Mouse (Mus musculus) embryo, embryonic 10 days (tissue): ENCODE measurements around the gene Gpr87.

Experiments used
- DNase-seq: peaks from one replicate; pipeline ENCODE4 v3.0.0-alpha.2; 2015; ENCODE audit warnings: low spot score

Gene Gpr87

DNA sequence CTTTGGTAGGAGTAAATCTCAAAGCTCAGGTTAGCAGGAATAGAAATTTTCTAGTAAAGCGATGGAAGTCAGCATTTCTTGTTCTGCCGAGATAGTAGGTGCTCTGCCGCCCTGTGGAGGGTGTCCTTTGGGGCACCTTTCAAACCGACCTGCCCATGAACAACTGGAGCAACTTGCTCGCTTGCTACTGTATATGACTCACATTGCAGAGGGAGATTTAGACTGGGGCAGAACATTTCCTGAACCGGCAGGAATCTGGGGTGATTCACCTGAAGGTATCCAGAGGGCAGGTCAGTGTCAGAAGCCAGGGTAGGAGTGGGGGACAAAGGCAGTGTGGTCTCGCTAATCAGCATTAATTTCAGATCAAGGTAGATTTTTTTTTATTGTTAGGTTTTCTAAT lies at the start of gene Gpr87:
Gene Gpr87, minus strand, starts transcription at position 167 of the 400 bp plus-strand sequence.
- no peak for DNase-seq

DNA sequence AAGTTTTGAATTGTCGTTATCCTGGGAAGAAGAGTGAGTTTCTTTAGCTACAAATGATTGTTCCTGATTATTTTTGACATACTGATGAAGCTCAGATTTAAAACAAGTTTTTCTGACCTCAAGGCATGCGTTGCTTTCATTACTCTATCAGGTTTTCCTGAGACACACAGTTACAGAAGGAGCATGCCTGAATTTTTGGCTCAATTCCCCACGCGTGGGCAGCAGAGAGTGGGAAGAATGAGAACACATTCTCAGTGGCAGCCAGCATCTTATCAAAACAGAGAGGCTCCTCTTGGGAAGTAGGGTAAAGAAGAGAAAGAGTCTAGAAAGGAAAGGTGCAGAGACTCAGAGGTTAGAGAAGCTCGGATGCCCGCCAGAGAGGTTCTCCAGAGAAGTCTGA lies 48.5 kb upstream of the Gpr87 start:
- DNase-seq, result no peak

DNA sequence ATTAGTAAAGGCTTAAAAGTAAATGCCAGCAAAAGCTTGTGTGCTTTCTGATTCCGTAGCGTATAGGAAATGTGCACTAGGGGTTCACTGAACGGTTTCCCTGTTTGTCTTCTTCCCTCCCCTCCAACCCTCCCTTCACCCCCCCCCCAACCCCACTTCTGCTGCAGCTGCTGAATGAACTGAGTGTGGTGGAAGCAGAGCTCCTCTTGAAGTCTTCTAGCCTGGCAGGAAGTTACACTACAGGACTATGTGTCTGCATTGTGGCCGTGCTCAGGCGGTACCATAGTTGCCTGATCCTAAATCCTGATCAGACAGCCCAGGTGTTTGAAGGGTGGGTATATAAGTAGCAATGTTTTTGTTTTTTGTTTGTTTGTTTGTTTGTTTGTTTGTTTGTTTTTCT lies 40.0 kb upstream of the Gpr87 start:
- no peak for DNase-seq

DNA sequence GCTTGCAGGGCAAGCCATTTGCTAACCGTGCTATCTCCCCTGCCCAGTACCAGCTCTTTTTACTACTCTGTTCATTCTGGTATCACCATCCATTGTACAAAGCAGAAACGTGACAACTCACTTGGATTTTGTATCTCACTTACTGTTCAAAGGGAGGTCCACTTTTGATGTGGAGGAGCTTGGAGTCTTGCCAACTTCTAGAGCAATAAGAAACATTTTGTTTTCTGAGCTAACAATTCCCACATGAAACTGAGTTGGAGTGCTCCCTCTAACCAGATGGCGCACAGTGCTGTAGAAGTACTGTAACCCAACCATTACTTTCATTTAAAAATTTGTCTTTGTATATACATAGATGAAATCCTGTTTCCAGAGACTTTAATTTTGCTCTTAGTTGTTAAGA lies 36.0 kb upstream of the Gpr87 start:
- DNase-seq, result no peak

DNA sequence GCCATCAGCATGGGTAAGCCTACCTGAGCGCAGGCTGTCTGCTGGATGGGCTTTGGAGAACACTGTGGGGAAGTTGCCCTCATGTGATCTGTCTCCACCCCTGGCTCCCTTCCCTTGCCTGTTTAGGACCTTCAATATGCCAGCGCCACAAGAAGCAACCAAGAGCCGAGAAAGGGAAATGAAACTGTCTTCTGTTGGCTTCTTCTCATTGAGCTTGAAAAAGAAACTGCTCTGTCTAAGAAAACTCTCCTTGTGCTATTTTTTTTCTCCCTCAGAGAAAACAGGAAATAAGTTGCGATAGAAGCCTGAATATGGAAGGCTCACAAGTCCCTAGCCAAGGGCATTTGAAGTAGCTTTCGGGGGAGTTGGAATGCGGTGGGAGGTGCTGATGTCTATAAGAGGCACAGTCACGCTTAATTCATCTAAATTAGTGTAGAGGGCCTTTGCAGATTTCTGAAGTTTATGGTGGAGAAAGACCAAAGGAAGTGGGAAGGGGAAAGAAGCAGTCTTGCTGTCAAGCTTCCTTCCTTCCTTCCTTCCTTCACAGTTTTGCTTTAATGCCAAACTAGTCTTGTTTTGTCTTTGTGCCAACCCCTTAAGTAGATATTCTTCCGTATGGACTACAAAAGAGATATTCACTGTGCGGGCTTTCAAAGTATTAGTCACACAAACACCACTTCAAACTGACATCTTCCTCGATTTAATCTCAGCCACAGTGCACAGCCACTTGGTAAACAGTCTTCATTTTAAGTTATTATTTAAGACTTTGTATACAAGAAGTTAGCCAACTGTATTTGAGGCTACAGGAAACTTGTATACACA lies 34.0 kb upstream of the Gpr87 start:
- DNase-seq, result peak; percentile 40

DNA sequence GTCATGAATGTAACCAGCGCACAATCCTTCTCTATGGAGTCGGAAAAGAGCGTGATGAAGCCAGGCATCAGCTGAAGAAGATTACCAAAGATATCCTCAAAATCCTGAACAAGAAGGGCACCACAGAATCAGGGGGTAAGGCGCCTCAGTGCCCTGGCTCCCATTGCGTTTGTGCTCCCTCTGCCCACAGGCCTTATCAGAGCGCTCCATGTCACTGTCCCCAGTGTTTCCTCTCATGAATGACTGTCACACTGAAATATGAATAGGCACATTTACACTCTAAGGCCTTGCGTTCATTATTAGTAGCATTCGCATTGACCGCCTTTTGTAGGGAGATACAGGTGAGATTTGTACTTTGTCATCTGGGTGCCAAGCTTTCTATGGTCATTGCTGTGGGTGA lies 32.8 kb upstream of the Gpr87 start:
- no peak for DNase-seq

DNA sequence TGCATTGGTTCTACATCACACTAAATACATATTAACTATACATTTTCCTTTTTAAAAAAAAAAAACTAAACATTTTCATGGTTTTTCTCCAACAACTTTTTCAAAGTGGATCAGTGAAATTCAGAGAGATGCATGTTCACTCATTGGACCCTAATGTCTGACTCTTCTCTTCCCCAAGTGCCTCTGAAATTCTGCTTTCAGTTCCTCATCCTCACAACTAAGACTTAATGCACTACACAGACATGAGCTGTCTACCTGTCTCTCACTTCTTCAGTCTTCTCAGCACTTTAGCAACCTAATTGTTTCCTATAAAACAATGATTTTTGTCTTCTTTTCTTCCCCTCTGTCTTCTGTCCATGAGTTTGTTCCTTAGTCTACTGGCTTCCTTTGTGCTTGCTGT lies 30.5 kb upstream of the Gpr87 start:
- no peak for DNase-seq

DNA sequence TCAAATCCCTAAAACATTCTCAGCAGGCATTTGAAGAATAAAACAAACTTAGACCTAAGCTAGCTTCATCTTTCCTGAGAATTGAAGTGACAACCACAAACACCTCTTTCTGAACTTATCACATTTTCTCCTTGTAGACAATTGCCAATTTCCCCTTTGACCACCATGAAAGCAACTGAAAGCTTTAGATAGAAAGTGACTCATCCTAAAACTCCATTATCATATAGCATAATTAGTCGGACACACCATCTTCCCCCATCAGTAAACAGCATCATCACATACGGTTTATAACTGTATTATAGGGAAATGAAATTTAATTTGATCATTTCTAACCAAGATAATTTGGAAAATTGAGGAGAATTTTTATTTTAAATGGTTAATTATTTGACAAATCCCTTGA lies 27.4 kb upstream of the Gpr87 start:
- DNase-seq, result no peak

DNA sequence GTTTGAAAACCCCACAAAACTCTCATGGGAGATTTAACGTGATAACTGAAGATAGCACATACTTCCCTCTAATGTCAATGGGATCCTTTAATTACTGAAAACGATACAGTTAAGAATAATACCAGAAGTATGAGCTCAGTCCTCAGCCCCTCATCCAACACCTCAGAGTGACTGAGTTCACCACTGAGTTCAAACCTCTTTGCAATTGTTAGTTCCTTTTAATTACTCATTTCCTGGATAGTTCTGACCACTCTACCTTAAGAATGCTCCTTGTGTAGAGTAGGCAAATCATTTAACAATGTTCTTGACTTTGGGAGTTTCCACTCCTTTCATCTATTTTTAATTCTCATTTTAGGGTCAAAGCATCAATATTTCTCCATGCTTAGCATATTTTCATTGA lies 24.4 kb upstream of the Gpr87 start:
- no peak for DNase-seq

DNA sequence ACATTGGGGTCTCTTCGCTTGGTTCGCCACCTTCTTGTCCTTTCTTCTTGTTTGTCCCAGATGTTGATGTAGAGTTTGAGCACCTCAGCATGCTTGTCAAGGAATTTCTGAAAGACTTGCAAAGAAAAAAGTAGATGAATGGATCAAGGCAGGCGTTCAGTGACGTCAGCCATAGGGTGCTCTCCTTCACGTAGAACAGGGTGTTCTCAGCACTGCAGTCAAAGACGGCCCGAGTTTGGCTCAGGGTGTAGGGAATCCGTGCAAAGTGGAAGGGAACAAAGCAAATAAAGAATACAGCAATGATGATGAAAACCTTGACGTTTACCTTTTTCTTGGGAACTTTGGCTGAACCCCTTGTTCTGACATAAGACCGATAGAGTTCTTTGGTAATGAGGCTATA lies 22.3 kb upstream of the Gpr87 start:
- no peak for DNase-seq

DNA sequence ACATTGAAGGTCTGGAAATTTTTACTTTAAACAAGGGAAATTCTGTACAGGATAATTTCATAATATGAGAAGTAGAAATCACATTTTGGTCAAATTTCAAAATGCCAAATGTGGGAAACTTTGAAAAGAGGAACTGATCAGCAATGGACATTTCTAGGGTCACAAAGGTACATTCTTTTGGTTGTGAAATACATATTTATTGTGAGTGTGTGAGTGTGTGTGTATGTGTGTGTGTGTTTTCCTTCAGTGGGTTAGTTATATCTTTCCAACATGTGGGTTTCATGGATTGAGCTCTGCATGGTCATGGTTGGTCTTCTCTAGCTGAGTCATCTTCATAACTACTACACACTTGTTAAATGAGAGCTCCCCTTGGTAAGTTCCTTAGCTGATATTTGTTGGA lies 17.5 kb upstream of the Gpr87 start:
- no peak for DNase-seq

DNA sequence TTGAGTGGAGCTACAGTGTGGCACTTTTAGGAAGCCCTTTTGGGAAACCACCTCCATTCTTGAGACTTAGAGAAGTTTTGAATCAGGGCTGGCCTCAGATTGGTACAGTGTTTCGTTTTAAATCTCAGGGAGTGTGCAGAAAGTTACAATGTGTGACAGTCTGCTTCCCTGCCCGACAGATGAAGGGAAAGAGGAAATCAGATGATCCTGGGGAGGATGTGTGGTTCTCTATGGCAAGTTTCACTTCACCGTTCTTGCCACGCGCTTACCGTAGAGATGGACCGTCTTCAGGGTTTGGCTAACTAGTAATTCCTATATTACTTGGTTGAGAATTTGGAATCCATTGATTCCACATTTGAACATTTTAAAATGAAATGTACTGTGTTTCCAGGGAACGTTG lies 16.9 kb upstream of the Gpr87 start:
- no peak for DNase-seq

DNA sequence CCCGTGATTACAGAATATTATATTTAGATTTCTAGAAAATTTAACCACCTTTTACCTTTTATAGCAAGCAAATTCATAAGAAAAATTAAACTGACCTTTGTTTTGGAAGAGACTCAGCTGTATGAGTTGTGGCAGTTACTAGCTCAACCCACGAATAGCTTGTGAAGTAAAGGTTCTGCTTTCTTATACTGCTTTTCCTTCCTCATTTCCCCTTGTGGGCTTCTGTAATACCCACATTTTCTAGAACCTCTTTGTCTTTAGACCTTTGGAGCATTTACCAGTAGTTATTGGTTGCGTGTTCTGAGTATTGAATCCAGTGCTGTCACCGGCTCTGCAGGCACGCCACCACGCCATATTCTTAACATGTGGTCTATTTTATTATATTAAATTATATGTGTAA lies 15.8 kb upstream of the Gpr87 start, which contains the start of gene P2ry13:
Gene P2ry13, minus strand, starts transcription at position 156 of the 400 bp plus-strand sequence.
- no peak for DNase-seq

DNA sequence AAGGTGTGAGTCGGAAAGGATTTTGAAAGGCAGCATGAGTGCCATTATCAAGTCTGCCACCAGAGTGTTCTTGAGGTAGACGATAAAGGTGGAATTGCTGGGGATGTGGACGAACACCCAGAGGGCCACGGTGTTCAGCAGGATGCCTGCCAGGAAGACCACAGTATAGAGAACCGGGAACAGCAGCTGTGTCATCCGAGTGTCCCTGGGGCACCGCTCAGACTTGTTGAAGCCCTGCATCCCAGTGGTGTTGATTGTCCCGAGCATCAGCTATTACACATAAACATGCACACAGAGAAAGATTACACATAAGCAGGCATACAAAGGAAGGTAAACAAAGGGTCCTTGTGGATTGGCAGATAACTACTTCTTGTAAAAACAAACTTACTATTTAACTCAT lies 15.2 kb upstream of the Gpr87 start:
- DNase-seq, result no peak

DNA sequence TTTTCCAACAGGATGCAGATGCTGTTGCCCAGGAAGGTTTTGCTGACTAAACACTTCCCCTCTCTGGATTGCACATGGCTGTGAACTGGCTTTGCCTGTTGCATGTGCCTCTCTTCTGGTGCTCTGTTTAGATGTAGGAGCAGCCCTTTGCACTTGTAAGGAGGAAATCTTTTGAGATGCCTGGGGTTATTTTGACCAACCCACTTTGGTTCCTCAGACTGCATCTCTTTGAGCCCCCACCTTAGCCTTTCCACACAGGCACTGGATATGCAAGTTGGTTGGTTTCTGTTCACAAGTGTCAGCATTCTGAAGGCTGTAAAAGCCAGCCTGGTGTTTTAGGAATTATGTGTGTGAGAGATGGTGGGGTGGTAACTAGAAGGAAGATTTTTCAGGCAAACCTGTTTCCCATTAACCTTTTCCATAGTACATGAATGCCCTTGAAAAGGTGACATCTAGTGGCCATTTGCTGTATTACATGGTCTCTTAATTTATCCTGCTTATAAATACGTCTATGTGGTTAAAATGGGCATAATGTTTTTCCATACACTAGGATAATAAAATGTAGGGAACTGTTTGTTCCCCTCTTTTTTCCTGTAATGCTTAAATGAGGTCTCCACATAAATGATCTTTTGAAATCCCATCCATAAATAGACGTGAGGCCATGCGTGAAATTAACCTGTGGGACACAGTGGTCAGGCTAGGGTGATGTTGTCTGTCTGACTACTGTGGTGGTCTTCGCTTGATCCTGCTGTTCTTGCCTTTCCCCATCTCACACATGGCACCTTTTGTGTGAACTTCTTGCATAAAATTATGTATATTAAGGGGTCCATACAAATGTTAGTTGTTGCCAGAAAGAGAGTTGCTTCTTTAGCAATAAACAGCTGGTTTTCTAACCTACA lies 14.0 kb upstream of the Gpr87 start:
- peak; percentile 85 for DNase-seq

DNA sequence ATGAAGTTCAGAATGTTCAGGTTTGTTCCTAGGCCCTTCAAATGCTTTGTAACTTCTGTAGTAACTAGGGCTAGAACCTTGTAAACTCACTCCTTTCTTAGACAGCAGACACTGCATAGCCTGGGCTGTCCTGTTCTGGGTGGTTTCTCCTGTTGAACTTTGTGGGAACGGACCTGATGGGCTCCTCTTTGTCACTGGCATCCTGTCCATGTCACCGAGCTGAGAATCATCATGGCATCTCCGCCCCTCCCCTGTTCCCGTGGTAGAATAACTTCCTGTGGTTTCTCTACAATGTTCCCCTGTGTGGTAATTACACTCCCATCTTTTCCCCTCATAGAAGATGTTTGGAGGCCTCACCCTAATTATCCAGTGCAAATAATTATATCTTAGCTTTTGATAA lies 11.0 kb upstream of the Gpr87 start:
- no peak for DNase-seq

DNA sequence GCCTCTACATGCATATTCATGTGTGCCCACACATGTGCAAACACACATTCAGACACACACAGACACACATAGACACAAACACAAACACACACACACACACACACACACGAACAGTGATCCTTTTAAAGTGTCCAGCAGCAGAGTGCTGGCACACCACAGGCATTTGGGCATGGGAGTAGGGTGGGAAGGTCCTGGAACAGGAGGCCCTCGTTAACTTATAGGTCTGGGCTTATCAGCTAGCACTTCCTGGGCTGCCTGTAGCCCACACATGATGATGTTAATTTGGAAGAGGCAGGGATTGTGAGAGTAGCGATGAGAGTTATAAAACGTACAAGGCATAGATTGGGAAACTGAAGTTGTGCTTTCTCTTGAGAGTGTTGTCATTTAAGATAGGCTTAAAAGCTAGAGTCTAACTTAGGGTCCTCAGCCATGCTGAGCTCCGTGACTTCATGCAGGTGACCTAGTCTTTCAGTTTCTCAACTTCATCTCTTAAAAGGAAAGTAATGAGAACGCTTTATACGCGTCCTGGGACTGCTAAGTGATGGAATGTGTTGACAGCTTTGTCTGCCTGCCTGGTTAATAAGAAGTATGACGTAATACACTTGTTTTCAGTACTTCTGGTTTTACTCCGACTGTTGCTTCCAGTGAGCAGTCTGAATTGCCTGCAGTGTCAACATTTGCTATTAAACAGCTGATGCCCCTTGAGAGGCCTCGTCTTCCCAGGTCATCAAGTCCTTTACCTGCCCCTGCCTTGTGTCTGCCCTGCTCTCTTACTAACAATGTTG lies 10.0 kb upstream of the Gpr87 start:
- no peak for DNase-seq

DNA sequence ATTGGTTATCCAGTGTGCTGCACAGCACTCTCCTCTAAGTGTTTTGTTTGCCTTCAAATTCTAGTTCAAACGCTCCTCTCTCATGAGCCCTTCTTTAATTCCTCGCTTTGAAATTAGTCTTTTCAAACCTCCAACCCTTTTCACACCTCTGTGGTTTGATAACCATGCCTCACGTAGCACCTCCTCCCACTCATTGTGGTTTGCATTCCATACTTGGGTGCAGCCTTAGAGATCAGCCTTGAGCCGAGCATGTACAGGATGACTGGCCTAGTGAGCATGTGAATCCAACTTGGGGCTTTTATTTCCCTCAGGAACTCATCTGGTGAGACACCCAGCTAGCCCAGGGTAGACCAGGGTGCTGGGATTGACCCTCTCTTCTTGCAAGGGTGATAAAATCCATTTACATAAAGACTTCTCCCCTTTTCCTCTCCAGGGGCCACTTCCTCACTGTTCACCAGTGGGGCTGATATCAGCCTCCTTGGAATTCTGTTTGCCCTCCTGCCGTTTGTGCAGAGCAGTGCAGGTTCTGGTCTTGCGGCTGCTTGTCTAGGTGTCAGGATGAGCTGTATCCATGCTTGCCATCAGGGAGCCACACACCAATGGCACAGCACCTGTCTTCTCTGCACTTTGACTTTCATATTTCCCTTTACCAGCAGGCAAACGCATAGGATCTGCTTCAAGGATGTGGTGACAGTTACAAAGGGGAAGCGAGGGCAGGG lies 9.1 kb upstream of the Gpr87 start:
- DNase-seq, result no peak

DNA sequence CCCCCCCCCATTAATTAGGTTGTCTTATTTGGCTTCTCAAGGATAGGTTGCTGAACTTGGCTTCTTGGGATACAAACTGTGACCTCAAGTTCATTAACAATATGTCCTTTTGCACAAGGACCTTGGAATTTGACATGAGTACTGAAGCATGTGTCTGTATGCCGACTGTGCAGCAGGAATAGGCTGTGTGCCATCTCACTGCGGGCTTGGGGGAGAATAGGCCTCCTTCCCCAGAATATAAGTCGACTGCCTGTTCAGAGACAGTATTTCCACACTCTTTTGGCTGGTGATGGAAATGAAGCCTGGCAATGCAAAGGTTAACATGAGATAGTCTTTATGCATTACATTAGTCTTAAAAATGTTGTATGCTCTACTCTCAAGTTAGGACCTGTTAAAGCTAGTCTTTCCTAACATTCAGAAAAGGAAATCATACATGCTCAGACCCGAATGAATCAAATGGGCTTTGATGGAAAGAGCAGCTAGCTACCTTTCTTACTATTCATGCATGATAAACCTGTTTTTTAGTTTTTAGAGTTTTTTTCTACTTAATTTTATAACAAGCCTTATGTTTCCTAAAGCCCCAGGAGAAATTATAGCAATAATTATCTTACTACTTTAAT lies 2.5 kb upstream of the Gpr87 start:
- no peak for DNase-seq

DNA sequence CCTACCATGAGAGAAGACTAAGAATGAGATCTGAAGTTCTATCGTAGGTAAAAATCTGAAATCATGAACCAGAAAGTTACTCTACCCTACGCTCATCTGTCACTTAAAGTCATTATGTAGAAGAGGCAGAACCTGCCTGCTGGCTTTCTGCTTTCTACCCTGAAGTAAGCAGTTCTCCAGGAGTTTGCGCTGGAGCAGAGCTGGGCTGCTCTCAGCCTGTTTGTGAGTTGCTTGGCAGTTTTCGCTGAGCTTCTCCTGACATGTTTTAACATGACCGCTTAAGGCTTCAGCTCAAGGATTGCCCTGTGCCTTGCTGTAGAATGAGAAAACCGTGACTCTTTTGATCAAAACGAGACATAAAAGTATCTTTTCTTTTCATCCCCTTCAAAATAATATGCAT lies 805 bp downstream of the Gpr87 start:
- DNase-seq, result no peak

DNA sequence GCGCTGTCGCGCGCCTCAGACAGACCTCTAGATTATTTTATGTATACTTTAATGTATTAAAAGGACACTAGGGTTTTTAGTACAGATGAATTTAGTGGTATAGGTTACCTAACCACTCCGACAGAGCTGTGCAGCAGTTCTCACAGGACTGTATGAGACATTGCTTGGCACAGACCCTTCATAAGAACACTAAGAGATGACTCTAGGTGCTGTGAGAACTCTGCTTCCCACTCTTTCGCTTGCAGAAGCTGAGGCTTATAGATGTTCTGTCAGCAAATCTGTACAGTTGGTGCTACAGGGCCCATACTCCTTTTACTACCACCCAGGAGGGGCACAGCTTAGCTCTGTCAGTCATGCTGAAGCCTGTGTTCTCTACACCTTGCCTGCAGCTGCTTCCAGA lies 3.2 kb downstream of the Gpr87 start:
- no peak for DNase-seq
